Mouse (Mus musculus) heart, postnatal 25 days (tissue): ENCODE measurements around the gene Olfr186. TPM values are rescaled to one million over a fixed set of nuclear protein-coding genes. Genes with fewer than 3 reads are reported as not detected.
"Not testable (repeated sequence)": the region's sequence is repeated elsewhere in the genome, so short reads cannot be mapped to it uniquely, and the experiment has no call there.

Experiments
- DNase-seq: peaks from one replicate; pipeline ENCODE4 v3.0.0; 2022; ENCODE audit warnings: low spot score
- intact Hi-C: fragments of 180-260 bp; cut with DNase I; formaldehyde crosslinking; loops from one replicate; pipeline ENCODE4 v1.15.1; 2025
- total RNA-seq, 2 experiments: library from RNA; stranded (reverse); gene quantifications; 2 replicates each; pipeline ENCODE4 v1.2.3; 2021

Olfr186 gene
- not detected for total RNA-seq

GRCm38 (mm10) chr16:59030191-59030590, at the start of gene Olfr186:
Olfr186 (minus strand) TSS chr16:59030291.
- DNase-seq = no peak
- intact Hi-C loops = no loop called here

GRCm38 (mm10) chr16:59077905-59078304, 47.8 kb upstream of the Olfr186 start, which contains the start of gene Olfr190:
Olfr190 (minus strand) TSS chr16:59078005.
- no peak for DNase-seq

GRCm38 (mm10) chr16:59073520-59073919, 43.4 kb upstream of the Olfr186 start:
- DNase-seq = no peak
- intact Hi-C loops = no loop called here

More at GRCm38 (mm10) chr16:59077905-59078304, 47.8 kb upstream of the Olfr186 start, which contains the start of gene Olfr190:
- intact Hi-C loops = no loop called here

- DNase-seq = no peak
- intact Hi-C loops = no loop called here
Observed at GRCm38 (mm10) chr16:59071755-59072154, 41.7 kb upstream of the Olfr186 start.

DNA sequence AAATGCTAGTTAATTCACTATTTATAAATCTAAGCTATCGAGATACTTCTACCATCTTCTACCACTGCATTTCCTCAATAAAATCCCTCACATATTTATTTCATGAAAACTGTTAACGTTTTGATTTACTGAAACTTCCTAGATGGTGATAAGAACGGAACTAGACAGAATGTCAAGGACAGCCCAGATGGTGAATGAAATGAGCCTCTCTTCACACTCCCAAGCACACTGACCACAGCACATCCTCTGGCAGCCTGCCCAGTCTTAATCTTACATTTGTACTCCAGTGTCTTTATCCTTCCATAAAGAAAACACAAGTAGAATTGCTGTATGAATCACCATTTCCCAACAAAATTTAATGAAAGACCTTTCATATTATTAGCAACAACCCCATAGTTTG, 32.3 kb upstream of the Olfr186 start:
- DNase-seq, intact Hi-C loops: not testable (repeated sequence)

DNA sequence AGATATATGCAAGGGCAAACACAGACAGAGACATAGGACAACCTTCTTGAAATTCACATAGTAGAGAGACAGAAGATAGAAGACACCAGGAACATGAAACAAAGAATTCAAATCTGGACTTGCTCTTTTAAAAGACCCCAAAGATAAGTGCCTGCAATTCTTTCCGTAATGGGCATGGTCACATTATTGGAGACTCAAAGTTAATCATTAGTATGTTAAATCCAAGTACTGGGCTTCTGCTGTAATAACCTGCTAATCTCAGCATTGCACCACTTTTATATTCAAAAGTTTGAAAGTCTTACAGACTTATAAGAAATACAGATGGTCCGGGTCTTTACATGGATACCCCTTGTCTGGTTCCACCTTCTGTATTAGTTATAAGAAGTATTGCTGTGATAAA, 19.2 kb upstream of the Olfr186 start:
- intact Hi-C loops, DNase-seq: not testable (repeated sequence)

GRCm38 (mm10) chr16:59048860-59049259, 18.8 kb upstream of the Olfr186 start:
- intact Hi-C loops = no loop called here

DNA sequence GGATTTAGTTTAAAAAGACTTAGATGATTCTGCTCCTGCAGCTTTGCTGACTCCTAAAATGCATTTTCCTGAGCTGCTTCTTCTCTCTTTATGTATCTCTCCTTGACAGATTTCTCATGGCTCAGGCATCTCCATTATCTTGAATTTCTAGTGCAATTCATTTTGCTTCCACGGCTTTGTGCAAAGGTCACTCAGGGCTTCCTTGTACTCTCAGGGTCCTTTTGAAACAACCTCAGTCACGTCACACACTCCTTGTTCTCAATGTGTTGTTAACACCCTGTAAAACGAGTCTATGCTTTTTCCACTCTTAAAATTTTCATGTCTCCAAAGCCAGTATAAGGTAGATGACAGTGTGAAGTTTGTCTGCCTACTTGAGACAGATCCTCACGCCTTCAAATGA, 17.5 kb upstream of the Olfr186 start:
- DNase-seq = no peak
- intact Hi-C loops = no loop called here

More at GRCm38 (mm10) chr16:59048860-59049259, 18.8 kb upstream of the Olfr186 start:
- no peak for DNase-seq

GRCm38 (mm10) chr16:59045835-59046234, 15.7 kb upstream of the Olfr186 start:
- intact Hi-C loops = no loop called here
- DNase-seq = no peak

DNA sequence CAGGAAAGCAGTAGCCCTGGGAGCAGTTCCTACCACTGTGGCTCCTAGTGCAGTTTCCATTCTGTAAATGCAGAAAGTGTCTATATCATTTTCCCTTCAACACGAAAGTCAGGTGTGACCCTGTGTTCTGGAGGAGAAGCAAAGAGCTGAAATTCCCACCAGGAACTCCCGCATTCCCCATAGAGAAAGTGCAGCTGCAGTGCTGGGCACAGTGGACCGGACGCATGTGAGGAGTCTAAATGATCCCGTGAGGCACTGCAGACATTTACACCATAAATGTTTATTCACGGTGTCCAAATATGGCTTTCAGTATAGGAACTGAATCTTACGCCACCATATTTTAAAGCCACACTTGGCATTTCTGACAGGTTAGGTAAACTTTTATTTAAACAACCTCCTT, 9.6 kb upstream of the Olfr186 start, which contains the start of gene Olfr187:
TSS of gene Olfr187 (minus strand) at position 58 of the 400 bp plus-strand sequence.
- intact Hi-C loops = no loop called here
- DNase-seq = no peak

DNA sequence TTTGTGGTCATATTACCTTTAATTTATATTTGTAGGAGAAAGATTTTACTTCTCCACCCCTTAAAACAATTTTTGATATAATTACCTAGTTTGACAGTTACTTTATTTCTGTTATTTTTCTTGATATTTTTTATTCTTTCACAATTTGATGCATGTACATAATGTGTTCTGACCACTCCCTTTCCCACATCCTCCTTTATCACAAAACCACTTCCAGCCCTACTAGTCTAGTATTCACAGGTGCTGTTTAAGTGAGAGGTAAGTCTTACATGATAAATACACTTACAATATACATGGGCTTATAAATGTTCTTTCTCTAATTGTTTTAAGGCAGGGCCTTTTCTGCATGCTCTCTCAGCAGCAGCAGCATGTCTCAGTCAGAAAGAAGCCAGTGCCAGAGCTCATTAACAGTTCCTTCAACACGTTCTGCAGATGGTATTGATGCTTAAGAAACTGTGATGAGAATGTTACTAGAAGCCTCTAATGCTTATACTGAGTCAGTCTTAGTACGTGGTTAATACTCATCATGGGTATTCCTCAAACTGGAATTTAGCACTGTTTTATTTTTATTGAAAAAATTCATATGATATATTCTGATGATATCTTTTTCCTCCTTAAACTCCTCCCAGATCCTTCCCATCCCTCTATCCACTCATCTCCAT, 16.6 kb downstream of the Olfr186 start:
- DNase-seq = no peak
- intact Hi-C loops = no loop called here

DNA sequence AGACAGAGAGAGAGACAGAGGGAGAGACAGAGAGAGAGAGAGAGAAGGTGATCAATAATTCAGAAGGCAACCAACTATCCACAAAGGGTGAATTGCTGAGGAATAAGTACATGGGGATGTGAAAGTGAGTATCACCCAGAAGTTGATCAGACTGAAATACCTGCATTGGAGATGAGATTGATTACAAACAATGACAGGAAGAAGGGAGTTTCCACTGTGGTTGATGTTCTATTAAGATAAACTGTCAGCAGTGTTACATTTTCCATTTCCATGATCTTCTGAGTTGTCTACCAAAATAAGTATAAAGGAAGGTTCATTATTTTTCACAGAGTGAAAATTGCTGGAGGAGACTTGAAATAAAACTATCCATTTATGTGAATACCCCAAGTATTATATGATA, 22.9 kb downstream of the Olfr186 start:
- intact Hi-C loops = no loop called here
- DNase-seq = no peak

- DNase-seq = no peak
Observed at GRCm38 (mm10) chr16:58995057-58995456, 35.0 kb downstream of the Olfr186 start, which contains the start of gene Olfr183. Olfr183 (plus strand) TSS chr16:58995357.

More at GRCm38 (mm10) chr16:58995057-58995456, 35.0 kb downstream of the Olfr186 start, which contains the start of gene Olfr183:
- intact Hi-C loops = no loop called here

Other genes starting within 250 kb of the Olfr186 start
- not detected for gene Olfr173, start 230.0 kb downstream of the Olfr186 start, total RNA-seq
- not detected for gene Olfr175-ps1, start 203.5 kb downstream of the Olfr186 start, total RNA-seq
- not detected for gene Olfr177, start 155.5 kb downstream of the Olfr186 start, total RNA-seq
- gene Olfr178, start 138.2 kb downstream of the Olfr186 start, total RNA-seq = not detected
- gene Olfr181, start 101.5 kb downstream of the Olfr186 start, total RNA-seq = not detected
- not detected for gene Olfr180, start 100.9 kb downstream of the Olfr186 start, total RNA-seq
- not detected for gene Olfr183, start 34.9 kb downstream of the Olfr186 start, total RNA-seq
- not detected for gene Olfr187, start 9.5 kb upstream of the Olfr186 start, total RNA-seq
- not detected for gene Olfr190, start 47.7 kb upstream of the Olfr186 start, total RNA-seq
- not detected for gene Olfr191, start 59.5 kb upstream of the Olfr186 start, total RNA-seq
- gene Olfr193, start 81.6 kb upstream of the Olfr186 start, total RNA-seq = not detected
- gene Olfr194, start 90.8 kb upstream of the Olfr186 start, total RNA-seq = not detected
- gene Olfr195, start 116.8 kb upstream of the Olfr186 start, total RNA-seq = not detected
- gene Olfr196, start 140.2 kb upstream of the Olfr186 start, total RNA-seq = not detected
- gene Olfr198, start 173.2 kb upstream of the Olfr186 start, total RNA-seq = not detected
- not detected for gene Olfr199, start 189.5 kb upstream of the Olfr186 start, total RNA-seq
- not detected for gene Olfr201, start 242.3 kb upstream of the Olfr186 start, total RNA-seq